Mouse (Mus musculus) hematopoietic stem cell, adult 5-6 weeks (primary cell): ENCODE measurements around the gene Plce1. TPM values are rescaled to one million over a fixed set of nuclear protein-coding genes. Genes with fewer than 3 reads are reported as not detected.
"Not testable (repeated sequence)": the region's sequence is repeated elsewhere in the genome, so short reads cannot be mapped to it uniquely, and the experiment has no call there.

ENCODE experiments used
- ATAC-seq, 2 experiments: fragments of 125-278 bp in 1 of 2; replicated peaks in 1 of 2; 2 replicates each; pipeline ENCODE4 v1.8.0; 2016 to 2017; ENCODE audit warnings: inconsistent platforms in 2 of 2, mild to moderate bottlenecking in 2 of 2, moderate number of reproducible peaks in 2 of 2, low read depth in 1 of 2, moderate TSS enrichment in 1 of 2; ENCODE audit not compliant: low FRiP score in 2 of 2, poor library complexity in 2 of 2, severe bottlenecking in 2 of 2, insufficient read depth in 1 of 2, low TSS enrichment in 1 of 2
- total RNA-seq: library from RNA; stranded (forward); fragments of 172-1452, 232-1000 nt; gene quantifications from 2 replicates; pipeline ENCODE4 v1.2.3, GENCODE M21; 2017

Gene Plce1
- total RNA-seq, 1 experiment from 2014 or later: not detected

DNA sequence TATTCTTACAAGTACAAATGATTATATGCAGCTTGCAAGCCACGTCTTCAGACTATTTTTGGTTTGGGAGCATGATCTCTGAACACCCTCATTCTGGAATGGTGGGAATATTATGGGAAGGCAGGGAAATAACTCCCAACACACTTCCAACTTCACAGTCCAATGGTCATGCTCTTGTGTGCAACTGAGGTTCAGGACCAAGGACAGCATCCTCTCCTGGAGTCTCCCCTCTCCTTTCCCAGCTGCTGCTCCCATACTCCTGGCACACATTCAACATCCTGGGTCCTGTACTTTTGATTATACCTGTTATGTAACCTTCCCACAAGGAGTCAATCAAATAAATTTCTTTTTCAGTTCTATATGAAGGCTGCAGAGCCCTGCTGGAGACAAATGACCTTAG is 77.9 kb downstream of the Plce1 start:
- ATAC-seq: no peak

DNA sequence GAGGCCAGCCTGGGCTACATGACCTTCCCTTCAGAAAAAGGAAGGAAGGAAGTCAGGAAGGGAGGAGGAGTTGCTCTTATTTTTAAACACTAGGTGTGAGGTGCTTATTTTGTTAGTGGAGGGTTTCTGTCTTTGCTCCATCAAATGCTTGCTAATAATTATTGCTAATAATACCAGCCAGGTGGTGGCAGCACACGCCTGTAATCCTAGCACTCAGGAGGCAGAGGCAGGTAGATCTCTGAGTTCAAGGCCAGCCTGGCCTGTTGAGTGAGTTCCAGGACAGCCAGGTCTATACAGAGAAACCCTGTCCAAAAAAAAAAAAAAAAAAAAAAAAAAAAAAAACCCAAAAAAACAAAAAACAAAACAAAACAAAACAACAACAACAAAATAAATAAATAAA is 81.0 kb downstream of the Plce1 start:
- not testable (repeated sequence) for ATAC-seq

DNA sequence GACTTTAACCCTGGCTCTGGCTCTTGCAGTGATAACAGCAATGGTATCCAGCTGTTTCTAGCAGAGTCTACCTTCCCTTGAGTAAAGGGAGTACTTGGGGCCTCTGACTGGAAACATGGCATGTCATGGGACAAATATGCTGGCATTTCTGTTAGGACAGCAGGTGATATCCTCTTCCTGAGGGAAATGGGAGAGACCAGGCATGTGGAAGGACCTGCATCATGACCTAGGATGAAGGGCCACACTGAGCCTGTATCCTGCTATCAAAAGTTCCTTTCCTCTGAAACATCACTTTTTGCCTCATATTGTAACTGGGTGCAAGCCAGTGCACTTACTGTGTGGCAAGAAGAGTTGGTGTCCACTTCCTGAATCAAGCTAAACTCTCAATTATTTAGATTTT is 85.2 kb downstream of the Plce1 start:
- ATAC-seq: no peak

DNA sequence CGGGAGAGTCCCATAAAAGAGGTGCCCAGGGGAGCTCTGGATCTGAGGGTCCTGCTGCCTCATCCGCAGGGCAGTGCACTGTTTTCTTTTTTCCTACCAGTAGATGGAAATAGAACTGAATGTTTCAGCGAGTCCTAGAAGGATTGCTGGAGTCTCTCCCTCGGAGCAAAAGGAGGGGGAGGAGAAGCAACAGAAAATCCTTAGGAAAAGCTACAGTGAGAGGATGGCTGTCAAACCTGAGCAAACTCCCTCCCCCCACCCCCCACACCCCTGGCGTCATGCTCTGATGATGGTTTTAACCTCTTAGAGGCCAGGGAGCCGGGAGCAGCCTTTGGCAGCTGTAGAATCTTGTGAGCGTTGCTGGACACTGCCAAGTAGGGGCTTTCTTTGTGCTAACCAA is 85.8 kb downstream of the Plce1 start:
- ATAC-seq: no peak

DNA sequence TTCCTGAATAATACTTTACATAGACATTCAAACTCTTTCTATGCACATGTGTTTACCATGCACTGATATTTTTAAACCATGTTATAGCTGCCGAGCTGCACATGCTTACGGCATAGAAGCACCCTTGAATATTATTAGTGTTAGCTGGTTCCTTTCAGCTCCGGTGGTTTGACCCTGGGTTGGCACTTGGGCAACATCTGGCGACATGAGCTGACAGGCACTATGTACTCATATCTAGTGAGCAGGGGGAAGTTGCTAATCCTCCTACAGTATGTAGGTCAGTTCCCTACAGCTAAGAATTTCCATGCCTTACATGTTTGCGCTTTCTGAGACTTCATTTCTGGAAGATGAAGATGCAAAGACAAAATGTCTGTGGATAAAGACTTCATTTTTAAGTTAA is 86.4 kb downstream of the Plce1 start:
- no peak for ATAC-seq

DNA sequence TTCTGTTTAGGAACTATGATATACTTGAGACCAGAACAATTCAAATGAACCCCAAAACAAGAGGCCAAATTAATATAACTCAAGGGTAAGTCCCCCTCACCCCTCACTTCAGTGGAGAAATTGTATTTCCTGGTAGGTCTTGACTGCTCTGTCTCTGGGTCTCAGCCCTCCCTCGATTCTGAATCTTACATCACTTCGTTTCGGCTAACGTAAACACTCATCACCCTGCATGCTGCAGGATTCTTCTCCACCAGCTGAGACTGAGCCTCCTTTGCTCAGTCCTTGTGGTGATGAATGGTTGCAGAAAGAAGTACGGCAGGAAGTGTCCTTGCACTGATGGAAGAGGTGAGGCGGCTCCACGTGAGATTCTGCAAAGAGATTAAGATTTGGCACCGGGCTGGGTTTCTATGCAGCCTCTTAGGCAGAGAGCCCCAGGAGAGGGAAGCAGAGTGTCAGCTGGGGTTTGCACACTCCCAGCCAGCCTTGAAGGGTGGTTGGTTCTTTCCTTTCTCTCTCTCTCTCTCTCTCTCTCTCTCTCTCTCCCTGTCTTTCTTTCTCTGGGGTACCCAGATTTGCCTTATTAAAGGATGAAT is 97.7 kb downstream of the Plce1 start:
- ATAC-seq: no peak; a peak in 1 of 4 replicates

DNA sequence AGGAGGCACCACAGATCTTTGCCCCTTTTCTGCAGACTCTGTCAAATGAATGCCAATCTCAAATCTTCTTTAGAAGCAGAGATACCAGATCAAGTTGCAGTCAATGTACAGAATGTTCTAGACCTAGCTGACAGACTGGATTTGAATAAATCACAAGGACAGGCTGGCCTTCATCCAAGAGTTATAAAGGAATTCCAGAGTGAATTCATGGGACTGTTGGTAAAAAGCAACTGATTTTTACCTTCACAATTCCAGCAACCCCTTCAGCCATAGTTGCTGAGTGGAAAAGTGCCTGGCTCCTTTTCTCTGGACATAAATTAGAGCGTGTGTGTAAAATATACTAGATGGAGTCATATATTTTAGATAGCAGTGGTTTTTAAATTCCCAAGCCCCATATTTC is 102.0 kb downstream of the Plce1 start:
- no peak for ATAC-seq

DNA sequence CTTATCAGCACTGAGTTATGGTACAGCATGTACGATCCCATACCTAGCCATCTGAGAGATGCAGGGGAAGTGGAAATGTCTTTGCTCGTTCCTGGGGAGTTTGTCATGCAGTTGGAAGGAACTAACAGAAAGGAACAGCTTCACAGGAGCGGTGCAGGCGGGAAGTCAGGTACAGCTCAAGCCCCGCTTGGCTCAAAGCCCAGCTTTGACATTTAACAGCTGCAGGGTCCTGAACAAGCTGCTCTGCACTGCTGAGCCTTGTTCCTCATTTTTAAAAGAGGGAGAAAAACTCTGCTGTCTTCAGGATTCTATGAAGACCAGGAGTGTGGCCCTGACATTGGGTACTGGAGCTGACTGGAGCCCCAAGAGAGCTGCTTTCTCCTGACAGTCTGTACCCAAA is 106.7 kb downstream of the Plce1 start:
- ATAC-seq: peak; percentile 92 to 93

DNA sequence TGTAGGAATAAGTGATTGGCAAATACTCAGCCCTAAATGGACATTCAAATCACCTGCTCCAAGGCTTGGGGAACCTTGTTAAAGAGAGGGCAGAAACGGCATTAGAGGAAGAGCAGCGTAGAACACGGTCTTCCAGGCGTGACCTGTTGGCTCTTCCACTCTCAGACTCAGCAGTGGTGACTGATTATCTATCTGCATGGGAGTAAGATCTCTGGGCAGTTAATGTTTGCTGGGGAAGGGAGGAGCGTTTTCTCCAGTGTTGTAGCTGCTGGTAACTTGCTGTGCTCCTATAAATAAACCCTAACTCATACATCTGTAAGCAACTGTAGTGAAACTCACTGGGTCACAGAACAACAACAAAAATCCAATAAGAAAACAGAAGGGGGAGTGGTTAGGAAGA is 108.6 kb downstream of the Plce1 start:
- no peak for ATAC-seq

DNA sequence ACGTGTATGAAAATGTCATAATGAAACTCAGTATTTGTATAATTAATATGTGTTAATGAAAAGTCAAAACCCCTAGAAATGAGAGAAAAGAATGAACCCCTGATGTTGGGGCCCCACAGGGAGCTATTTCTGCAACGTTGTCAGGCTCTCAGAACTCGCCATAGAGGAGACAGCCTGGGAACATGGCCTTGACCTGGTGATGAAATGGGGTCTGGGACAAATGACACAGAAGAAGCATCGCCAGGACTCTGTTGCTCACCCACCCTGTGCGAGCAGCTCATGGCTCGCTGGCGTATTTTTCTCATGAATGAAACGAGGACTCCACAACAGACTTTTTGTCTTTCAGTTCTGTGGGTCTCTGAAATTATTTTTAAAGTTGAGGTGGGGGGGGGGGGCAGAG is 109.0 kb downstream of the Plce1 start:
- no peak for ATAC-seq

DNA sequence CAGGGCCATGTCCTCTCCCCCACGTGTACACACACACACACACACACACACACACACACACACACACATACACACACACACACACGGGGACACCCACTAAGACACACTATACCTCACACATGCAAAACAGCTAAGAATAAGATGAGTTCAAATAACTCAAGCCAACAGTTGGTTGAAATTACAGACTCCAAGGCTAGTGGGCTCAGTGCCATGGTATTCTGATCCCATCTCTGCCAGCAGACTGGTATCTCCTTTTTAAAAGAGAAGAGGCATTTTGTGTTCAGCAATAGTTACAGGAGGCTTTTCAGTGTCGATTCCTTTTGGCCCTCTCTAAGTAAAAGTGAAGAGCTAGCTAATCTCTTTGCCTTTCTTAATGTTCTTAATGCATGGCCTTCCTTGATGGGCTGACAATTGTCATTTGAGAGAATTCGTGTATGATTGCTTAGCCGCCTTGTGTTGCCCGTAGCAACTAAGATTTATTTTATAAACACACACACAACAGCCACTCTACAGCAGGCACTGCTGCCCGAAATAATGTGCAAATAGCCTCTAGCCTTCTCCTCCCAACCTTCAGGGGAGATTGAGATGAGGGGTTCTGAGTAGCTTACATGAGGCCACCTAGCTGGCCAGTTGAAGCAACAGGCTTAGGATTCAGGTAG is 111.8 kb downstream of the Plce1 start:
- ATAC-seq: no peak

DNA sequence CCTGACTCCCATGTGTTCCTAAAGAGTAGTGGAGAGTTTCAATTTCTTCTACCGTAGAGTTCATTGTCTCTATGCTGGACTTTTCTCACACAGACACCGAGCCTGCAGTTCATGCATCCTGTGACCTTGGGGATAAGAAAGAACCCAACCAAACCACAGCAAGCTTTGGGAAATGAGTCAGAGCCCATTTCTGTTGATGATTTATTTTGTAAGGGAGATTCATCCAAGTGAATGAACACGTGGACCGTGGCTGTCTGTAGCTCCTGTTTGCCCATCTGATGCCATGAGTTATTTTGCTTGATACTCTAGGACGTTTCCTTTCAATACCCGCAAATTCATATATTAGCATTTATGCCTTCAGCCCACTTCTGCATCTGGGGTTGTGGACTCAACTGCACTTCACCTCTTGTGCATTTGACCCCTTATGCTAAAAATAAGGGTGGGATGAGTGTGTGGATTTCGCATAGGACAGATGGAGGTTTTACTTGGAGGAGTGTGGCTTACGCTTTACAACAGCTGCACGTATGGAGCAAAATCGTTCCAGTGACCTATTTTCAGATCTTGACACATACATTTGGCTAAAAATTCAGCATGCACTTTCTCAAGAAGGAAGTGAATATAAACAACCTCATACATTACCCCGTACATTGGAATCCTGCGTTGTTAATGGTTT is 112.5 kb downstream of the Plce1 start:
- no peak for ATAC-seq

DNA sequence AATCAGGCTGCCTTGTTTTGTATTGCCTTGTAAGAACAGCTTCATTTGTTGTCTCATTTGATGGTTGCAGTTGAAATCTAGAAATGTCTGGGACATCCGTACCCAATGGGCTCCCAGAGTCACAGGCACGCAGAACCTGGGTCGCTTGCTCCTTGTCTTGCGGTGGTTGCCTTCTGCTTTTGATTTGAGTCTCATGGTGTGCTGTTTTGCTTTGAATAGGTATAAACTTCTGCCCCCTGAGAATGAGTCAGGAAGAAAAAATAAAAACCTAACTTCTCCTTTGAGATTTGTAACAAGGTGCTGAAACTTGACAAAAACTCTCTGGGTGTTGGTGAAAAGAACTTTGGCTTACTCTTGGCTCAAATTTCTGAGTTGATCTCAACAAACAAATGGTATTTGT is 115.2 kb downstream of the Plce1 start:
- no peak for ATAC-seq

DNA sequence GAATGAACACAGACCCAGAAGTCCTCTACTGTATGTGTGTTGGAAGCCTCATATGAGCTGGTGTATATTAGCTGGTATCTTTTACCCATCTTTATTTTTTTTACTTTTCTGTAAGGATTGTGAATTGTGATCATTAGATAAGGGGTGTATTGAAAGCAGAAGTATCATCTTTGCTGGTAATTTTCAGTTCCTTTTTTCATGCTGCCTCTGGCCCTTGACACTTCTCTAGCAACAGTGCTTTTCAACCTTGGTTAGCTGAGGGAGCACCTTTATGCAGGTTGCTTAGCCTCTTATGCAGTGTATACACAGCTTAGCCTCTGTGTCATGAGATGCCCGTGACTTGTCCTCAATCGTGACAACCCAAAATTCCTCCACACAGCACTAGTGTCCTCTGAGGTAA is 116.5 kb downstream of the Plce1 start:
- peak; percentile 48 to 51; a peak in 2 of 4 replicates for ATAC-seq

DNA sequence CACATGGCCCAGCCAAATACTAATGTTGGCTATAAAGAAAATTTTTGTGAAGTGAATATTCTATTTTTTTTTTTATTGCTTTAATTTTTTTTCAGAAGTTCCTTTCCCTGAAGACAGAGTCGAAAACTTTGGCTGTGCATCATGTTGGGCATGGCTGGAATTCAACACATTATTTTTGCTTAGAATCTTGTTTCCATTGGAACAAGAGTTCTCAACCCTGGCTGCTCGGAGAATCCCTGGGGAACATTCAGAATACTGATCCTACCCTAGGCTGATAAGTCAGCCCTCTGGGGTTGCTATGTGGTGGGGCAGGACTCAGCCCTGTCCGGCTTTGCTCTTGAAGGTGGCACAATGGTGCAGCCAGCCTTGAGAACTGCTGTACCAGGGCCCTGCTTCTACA is 118.1 kb downstream of the Plce1 start:
- ATAC-seq: no peak

DNA sequence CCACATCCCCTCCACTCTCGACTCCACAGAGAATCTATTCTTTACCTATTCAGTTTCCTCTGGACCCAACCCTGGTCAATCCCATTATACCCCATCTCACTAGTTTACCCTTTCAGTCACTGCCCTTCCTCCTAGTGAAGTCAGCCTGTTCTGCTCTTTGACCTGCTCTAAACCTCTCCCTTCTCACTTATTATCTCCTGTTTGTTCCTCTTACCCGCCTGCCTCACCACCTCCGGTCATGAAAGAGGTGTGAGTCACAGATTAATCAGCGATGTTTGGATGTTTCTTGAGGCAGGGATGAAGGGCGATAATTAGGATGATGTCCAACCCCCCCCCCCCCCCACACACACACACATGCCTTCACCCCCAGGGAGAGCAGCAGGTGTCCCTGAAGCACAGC is 120.2 kb downstream of the Plce1 start:
- ATAC-seq: no peak

DNA sequence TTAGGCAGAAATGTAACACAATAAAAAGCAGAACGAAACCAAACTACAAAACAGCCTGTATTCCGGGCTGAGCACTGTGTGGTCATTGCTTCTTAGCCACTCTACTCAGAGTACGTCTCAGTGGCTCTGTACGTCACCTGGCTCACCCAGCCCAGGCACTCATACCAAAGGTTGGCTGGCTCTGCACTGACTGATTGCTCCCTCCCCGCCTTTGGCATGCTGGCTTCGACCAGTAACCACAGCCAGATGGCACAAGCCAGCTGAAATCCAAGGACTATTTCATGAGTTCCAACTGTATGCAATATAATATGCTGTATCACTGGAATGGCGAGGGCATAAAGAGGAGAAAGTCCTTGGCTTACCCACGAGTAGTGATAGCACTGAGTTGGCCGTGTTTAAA is 121.9 kb downstream of the Plce1 start:
- no peak for ATAC-seq

DNA sequence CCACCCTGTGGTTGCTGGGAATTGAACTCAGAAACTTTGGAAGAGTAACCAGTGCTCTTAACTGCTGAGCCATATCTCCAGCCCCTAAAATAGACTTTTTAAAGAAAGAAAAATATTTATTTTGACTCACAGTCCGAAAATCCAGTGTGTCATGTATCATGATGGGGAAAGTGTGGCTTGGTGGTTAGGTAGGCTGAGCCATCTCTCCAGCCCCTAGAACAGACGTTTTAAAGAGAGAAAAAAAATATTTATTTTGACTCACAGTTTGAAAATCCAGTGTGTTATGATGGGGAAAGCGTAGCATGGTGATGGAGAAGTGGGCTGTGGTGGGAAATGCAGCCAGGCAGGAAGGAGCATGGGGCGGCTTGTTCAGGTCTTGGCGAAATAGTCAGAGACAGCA is 126.3 kb downstream of the Plce1 start:
- no peak for ATAC-seq
